Mouse (Mus musculus) stomach, postnatal 0 days (tissue): ENCODE results near the gene Rpp14.

ENCODE experiments used
- CTCF ChIP-seq: IDR thresholded peaks from 2 replicates; pipeline ENCODE4 v1.5.1; 2016; ENCODE audit warnings: antibody characterized with exemption, low read depth, mild to moderate bottlenecking, moderate library complexity
- EP300 ChIP-seq: optimal IDR thresholded peaks from 2 replicates; pipeline ENCODE3; 2016; ENCODE audit warnings: antibody characterized with exemption

DNA sequence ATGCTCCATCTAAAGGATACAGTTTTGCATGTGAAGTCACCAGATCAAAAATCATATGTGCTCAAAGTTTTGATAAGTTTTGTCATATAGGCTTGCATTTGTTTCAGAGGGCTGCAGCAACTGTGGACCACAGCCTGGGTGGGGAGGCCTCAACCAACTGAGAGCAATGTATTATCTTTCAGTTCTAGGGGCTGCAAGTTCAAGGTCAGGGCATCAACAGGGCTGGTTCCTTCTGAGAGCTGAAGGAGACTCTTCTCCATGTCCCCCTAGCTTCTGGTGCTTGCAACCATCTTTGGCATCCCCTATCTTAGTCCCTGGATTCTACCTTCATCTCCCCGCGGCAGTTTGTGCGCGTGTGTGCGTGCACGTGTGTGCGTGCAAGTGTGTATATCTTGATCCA lies 27.5 kb upstream of the Rpp14 start:
- TF ChIP-seq CTCF (no peak), EP300 (no peak)
